Mouse (Mus musculus): ENCODE results near the gene Nudc.

DNA sequence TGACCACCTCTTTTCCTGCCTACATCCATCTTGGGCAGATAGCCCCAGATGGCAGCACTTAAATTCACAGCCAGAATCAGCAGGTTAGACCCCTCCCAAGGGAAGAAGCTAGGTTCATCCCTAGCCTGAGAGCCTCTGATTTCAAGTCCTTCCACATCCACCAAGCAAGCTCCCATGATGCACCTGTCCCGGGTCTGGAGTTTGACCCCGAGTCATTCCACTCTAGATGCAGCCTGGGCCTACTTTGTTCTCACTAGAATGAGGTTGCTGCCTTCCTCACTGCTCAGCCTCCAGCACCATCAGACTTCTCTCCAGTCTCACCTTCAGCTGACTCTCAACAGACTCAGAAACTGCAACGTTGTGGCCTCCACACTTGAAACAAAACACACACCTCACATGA, 9.7 kb downstream of the Nudc start:
- TF ChIP-seq CTCF (IDR thresholded peaks at IDR 0.05; ENCODE audit: low read depth) (no peak), EP300 (IDR thresholded peaks at IDR 0.05; ENCODE audit: low read depth) (no peak)

All from heart, postnatal 0 days (tissue).